Mouse (Mus musculus): ENCODE measurements around the gene Taar4.

DNA sequence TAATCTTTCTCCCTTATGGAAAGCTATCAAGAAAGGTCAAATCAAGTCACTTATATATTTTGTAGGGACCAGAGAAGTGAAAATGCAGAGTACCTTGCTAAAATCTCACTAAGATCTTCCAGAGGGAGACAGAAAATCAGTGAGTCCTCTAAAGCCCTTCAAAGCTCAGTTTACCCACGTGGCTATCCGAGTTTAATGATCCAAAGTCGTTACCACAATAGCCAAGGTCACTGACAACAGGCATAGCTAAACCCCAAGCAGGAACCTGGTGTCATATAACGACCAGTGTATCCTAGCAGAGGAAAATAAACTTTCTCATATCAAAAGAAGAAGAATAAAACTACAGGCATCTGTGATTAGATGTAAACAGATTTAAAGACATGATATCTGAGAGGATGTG lies 22.7 kb upstream of the Taar4 start:
- TF ChIP-seq GATA1 (IDR thresholded peaks at IDR 0.05; ENCODE audit: low read length) (no peak), TAL1 (IDR thresholded peaks at IDR 0.05; ENCODE audit: low read length) (no peak)

Data from erythroblast, embryonic 14.5 days (primary cell).